Mouse (Mus musculus) kidney, postnatal 25 days (tissue): ENCODE data around the gene Pcbp2.
A peak's percentile ranks its signal among the peaks of the same experiment; 100 is the strongest.

ENCODE experiments used
- DNase-seq, 2 experiments: peaks; one replicate each; pipeline ENCODE4 v3.0.0; 2021; ENCODE audit warnings: mixed read lengths in 2 of 2

Gene Pcbp2

GRCm38 (mm10) chr15:102507561-102507960 lies 37.2 kb downstream of the Pcbp2 start:
- DNase-seq = no peak

- DNase-seq = no peak
Observed at GRCm38 (mm10) chr15:102508336-102508735, 38.0 kb downstream of the Pcbp2 start.

- no peak for DNase-seq
Observed at GRCm38 (mm10) chr15:102510110-102510509, 39.8 kb downstream of the Pcbp2 start.

DNA sequence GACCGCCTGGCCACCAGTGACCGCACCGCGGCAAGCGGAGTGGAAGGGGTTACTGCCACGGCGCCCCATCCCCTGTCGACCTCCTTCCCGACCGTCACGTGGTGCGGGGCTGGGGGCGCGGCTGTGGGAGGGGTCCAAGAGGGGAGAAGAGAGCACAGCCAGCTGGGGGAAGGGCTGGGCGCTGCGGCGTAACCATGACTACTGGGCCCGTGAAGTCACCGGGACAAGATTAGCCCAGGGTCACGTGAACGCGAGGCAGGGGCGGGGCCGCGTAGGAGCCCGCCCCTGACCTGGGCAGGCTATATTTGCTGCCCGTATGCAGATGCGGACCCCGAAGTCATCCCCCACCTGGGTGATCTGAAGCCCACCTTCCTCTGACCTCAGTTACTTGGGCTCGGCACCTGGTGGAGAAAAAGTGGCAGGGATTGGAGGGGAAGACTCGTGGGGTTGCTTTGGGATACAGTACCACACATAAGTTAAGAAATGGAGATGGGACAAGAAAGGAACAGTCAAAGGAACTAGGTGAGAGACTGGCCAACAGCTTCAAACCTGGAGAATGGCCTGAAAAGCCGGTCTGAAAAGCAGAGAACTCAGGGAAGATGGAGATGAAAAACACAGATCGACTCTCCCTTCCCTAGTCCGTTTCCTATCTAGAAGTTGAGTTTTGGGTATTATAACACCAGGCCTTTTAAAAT lies 40.4 kb downstream of the Pcbp2 start:
- DNase-seq = peak; percentile 91 to 94

GRCm38 (mm10) chr15:102511285-102511833 lies 41.0 kb downstream of the Pcbp2 start:
- peak in 1 of 2 experiments; percentile 39 for DNase-seq

- DNase-seq = no peak
Observed at GRCm38 (mm10) chr15:102512010-102512409, 41.7 kb downstream of the Pcbp2 start.

DNA sequence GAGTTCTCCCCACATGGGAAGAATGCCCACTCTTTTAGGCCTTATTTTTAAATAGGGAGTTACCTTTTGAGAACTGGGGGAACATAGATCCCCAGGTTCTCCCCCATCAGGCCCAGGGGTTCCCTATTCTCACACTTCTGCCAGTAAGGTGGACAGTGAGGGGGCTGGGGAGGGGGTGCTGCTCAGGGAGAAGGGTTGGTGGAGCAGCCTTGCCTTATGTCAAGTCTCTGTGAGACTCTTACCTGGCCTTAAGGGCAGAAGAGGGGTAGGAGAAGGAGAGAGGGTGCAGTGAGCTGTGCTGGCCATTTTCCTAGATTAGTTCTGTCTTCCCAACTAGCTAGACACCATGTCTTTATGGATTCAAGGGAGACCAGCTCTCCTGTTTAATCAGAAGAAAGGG lies 42.1 kb downstream of the Pcbp2 start:
- DNase-seq = no peak

DNA sequence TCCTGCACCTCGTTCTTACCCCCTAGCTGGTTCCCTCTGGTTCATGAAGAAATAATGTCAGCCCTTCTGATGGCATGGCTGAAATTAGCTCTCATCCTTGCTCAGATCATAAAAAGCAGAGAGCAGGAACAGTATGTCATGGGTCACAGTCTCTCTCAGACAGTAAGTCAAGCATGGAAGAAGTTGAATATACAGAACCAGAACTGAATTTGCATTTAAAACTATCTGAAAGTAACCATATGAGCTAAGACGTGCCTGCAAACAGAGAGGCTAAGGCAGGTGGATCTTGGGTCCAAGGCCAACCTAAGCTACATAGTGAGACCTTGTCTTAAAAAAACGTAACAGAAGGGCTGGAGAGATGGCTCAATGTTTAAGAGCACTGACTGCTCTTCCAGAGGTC lies 42.7 kb downstream of the Pcbp2 start:
- no peak for DNase-seq

DNA sequence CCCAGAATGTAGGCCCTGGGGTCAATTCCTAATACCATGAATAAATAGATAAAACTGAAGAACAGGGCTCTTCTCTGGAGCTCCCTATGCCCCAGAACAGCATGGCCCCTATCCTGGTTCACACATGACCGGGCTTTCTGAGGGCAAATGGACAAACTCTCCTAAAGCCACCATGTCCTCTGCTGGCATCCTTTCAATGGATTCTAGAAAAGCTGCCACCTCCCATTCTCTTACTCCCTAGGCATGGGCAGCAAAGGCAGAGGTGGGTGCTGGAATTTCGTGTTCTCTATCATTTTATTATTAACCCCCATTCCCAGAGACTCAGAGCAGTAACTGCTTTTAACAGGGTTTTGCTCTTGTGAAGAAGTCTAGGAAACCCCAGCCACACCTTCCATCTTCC lies 44.9 kb downstream of the Pcbp2 start:
- DNase-seq = no peak

GRCm38 (mm10) chr15:102515791-102516190 lies 45.5 kb downstream of the Pcbp2 start:
- no peak for DNase-seq

DNA sequence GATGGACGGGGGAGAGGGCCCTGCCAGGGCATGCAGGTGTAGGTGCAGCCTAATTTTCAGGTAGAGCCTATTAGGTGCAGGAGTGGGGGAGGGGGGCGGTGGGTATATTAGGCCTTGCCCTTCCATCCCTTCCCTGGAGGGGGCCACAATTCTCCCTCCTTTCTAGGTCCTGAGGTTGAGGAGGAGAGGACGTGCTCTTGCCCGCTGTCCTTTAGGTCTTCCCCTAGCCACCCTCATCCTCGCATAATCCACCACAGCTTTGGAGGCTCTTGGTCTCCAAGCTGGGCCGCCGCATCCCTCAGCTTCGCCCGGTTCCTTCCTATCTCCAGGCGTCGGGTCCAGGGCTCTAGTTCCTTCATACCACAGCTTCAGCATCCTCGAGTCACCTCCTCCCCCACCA lies 46.0 kb downstream of the Pcbp2 start:
- DNase-seq = peak in 1 of 2 experiments; percentile 53

DNA sequence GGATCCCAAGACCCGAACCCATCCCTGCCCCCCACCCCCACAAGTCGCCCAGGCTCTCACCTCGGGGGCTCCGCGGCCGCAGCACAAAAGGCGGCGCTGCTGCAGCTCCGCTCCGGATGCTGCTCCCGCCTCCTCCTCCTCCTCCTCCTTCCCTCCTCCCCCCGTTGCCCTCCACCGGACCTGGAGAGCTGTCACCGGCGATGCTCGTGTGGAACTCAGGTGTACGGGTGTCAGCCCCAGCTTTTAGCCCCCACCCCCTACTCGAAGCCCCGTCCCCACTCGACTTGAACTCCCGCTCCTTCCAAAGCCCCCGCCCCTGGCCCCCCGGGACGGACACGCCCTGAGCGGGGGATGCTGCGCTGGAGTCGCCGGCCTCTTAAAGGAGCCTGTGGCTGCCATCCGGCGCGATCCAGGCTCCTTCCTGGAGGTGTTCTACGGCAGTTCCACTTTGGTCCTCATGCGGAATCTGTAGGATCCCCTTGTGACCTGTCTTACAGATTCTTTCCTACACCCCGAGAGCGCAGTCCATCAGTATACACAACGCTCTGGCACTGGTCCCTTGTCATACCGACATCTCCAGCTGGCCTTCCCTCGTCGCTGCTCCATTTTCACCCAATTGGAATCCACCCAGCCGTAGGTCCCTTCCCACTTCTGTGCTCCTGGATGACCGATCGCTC lies 46.5 kb downstream of the Pcbp2 start, which contains the start of gene Map3k12:
Gene Map3k12, minus strand, starts transcription at position 337 of the 677 bp plus-strand sequence.
- DNase-seq = peak; percentile 68 to 84

- DNase-seq = no peak
Observed at GRCm38 (mm10) chr15:102517631-102517975, 47.3 kb downstream of the Pcbp2 start.

DNA sequence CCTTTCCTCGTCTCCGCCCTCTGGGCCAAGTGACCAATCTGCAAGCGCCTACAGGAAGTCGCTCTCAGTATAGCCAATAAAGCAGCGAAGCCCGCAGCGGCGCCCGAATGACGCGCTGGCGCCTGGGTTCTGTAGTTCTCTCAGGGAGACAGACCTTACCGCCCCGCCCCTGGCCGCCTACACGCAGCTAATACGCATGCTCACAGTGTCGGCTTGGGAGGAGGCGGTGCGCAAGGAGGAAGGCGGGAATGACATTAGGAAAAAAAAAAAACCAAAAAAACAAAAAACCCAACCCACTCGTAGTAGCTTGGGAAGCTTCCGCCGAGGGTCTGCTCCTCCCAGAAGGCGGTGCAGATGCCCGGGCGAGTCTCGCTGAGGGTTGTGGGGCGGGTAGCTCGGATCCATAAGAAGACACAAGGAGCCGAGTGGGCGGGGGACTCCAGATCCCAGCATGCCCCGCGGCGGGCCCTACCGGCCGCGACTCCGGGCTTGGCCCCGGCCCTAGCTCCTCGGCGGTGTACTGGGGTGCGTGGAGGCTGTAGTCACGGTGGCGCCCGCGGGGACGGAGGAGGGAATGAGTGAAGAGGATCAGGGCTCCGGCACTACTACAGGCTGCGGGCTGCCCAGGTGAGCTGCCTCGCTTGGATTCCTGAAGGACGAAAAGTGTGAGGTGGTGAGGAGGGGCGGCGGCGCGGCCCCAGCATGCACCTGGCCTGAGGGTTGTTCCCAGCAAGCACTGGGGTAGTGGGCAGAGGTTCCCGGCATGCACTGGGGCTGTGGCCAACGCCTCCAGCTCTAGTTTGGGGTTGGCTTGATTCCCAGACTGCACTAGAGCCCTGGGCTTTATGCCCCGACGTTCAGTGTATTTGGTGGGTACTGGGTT lies 47.9 kb downstream of the Pcbp2 start, which contains the start of gene Tarbp2:
Gene Tarbp2, plus strand, starts transcription at position 217 of the 883 bp plus-strand sequence.
- peak; percentile 100 for DNase-seq

DNA sequence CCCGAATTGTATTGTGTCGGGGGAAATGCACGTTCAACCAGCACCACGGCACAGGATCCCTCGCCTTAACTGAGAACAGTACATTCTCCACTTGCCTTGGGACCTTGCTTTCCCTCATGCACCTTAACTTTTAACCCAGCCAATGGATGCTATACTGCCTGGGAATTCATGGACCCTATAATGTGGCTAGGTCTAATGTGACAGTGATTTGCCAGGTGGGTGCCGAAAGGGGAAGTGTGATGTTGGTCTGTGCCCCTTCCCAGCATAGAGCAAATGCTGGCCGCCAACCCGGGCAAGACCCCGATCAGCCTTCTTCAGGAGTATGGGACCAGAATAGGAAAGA lies 48.5 kb downstream of the Pcbp2 start:
- DNase-seq = peak in 1 of 2 experiments; percentile 37

DNA sequence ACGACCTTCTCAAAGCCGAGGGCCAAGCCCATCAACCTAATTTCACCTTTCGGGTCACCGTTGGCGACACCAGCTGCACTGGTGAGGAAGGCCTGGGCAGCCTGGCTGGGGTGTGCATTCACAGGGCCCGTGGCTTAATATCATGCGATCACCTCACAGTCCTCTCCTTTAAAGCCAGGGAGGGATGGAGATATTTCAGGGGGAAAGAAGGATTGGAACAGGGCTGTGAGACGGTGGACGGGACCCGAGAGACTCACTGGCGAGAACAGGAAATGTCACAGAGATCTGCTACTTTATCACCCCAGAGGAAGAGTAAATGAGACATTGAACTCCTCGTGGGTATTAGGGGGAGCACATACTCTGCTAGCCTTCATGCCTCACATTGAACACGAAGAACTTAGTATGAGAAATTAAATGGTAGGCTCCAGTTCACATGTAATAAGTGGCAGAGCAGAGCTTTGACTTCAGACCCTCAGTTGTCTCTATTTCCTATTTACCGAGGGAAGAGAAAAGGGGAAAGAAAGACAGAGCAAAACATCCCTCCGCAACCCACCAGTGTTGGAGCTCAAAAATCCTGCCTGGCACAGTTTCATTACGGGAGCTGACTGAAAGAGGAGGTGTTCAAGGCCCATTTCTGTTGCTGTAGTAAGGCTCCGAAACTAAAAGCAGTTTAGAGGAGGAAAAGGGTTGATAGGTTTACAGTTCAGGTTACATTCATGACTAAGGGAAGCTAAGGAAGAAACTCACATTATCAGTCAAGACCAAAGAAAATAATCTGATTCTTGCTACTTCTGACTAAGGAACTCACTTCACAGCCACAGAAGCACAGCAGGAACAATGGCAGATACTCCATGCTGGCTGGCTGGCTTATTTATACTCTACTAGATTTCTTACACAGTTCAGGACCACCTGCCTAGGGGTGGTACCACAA lies 49.1 kb downstream of the Pcbp2 start:
- DNase-seq = no peak

- DNase-seq = peak in 1 of 2 experiments; percentile 39
Observed at GRCm38 (mm10) chr15:102520416-102520815, 50.1 kb downstream of the Pcbp2 start.

DNA sequence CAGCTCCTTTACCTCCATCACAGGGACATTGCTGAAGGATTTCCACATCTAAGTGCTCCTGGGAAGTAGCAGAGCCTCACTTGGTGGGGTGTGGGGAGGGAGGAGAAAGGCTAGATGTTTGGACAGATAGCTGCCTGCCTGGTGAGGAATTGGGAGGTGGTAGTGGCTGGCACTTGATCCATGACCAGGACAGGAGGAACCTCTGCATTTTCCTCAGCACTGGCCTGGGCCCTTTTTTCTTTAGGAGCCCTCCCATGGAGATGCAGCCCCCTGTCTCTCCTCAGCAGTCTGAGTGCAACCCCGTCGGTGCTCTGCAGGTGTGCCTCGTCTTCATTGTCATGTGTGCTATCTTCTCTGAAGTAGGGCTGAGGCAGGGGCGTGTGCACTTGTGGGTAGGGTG lies 51.1 kb downstream of the Pcbp2 start:
- DNase-seq = no peak

- DNase-seq = peak; percentile 68 to 79
Observed at GRCm38 (mm10) chr15:102524892-102525485, 54.6 kb downstream of the Pcbp2 start, which contains the start of gene Npff. Npff (minus strand) TSS chr15:102524942.

- peak in 1 of 2 experiments; percentile 21 for DNase-seq
Observed at GRCm38 (mm10) chr15:102526111-102527002, 56.0 kb downstream of the Pcbp2 start.
